Mouse (Mus musculus): ENCODE measurements around the gene Capn1. TPM values are rescaled to one million over a fixed set of nuclear protein-coding genes. Genes with fewer than 3 reads are reported as not detected.
A peak's percentile ranks its signal among the peaks of the same experiment; 100 is the strongest.

Capn1 gene
- polyA plus RNA-seq, 1 experiment from 2014 or later, result 6.4 TPM

GRCm38 (mm10) chr19:5955704-5956670, 59.7 kb downstream of the Capn1 start:
- no peaks in the 10 kb centered on the region for H3K9me3 ChIP-seq
- no peak overlapping the region for H3K27ac ChIP-seq
- no peak overlapping the region for H3K4me3 ChIP-seq
- H3K4me1 ChIP-seq, result no peaks in the 10 kb centered on the region
- no peak overlapping the region for H3K4me2 ChIP-seq (replicated peaks)
- H3K36me3 ChIP-seq, result peaks cover 57% of the 10 kb centered on the region
- ATAC-seq (ENCODE audit: low FRiP score, low read depth), result no peak
- WGBS, result 87% methylated on average over 28 of the region's 28 CpGs
- H3K27me3 ChIP-seq (replicated peaks), result no peaks in the 10 kb centered on the region
- no peak overlapping the region for H3K9ac ChIP-seq

- Histone ChIP-seq H3K4me1 (no peaks in the 10 kb centered on the region), H3K9me3 (no peaks in the 10 kb centered on the region), H3K9ac (no peak overlapping the region), H3K36me3 (peaks cover 67% of the 10 kb centered on the region), H3K27me3 (replicated peaks) (no peaks in the 10 kb centered on the region), H3K27ac (no peak overlapping the region), H3K4me3 (no peak overlapping the region), H3K4me2 (replicated peaks) (no peak overlapping the region)
- ATAC-seq (ENCODE audit: low FRiP score, low read depth), result no peak
- WGBS, result 93% methylated on average over 10 of the region's 10 CpGs
Measured at GRCm38 (mm10) chr19:5954936-5955335, 60.8 kb downstream of the Capn1 start.

GRCm38 (mm10) chr19:5954031-5954710, 61.5 kb downstream of the Capn1 start:
- H3K9me3 ChIP-seq, result no peaks in the 10 kb centered on the region
- no peak overlapping the region for H3K4me3 ChIP-seq
- peaks cover 70% of the 10 kb centered on the region for H3K36me3 ChIP-seq
- H3K9ac ChIP-seq, result no peak overlapping the region
- H3K4me1 ChIP-seq, result no peaks in the 10 kb centered on the region
- H3K27ac ChIP-seq, result no peak overlapping the region
- H3K27me3 ChIP-seq (replicated peaks), result no peaks in the 10 kb centered on the region
- WGBS, result 70% methylated on average over 22 of the region's 22 CpGs
- no peak for ATAC-seq (ENCODE audit: low FRiP score, low read depth)
- H3K4me2 ChIP-seq (replicated peaks), result no peak overlapping the region

- Histone ChIP-seq H3K4me3 (no peak overlapping the region), H3K27me3 (replicated peaks) (no peaks in the 10 kb centered on the region), H3K9ac (no peak overlapping the region), H3K4me1 (no peaks in the 10 kb centered on the region), H3K36me3 (peaks cover 69% of the 10 kb centered on the region), H3K9me3 (no peaks in the 10 kb centered on the region), H3K4me2 (replicated peaks) (no peak overlapping the region), H3K27ac (no peak overlapping the region)
- WGBS, result 93% methylated on average over 19 of the region's 19 CpGs
- no peak for ATAC-seq (ENCODE audit: low FRiP score, low read depth)
Measured at GRCm38 (mm10) chr19:5953201-5953770, 62.4 kb downstream of the Capn1 start.

- 87% methylated on average over 13 of the region's 13 CpGs for WGBS
- Histone ChIP-seq H3K36me3 (peaks cover 71% of the 10 kb centered on the region), H3K4me2 (replicated peaks) (no peak overlapping the region), H3K9ac (no peak overlapping the region), H3K4me1 (no peaks in the 10 kb centered on the region), H3K27ac (no peak overlapping the region), H3K4me3 (no peak overlapping the region), H3K27me3 (replicated peaks) (no peaks in the 10 kb centered on the region), H3K9me3 (no peaks in the 10 kb centered on the region)
- no peak for ATAC-seq (ENCODE audit: low FRiP score, low read depth)
Measured at GRCm38 (mm10) chr19:5952071-5952691, 63.5 kb downstream of the Capn1 start.

- Histone ChIP-seq H3K27me3 (replicated peaks) (no peaks in the 10 kb centered on the region), H3K4me2 (replicated peaks) (no peak overlapping the region), H3K4me1 (no peaks in the 10 kb centered on the region), H3K4me3 (no peak overlapping the region), H3K9me3 (no peaks in the 10 kb centered on the region), H3K27ac (no peak overlapping the region), H3K36me3 (peaks cover 69% of the 10 kb centered on the region), H3K9ac (no peak overlapping the region)
- WGBS, result 91% methylated on average over 16 of the region's 16 CpGs
- ATAC-seq (ENCODE audit: low FRiP score, low read depth), result no peak
Measured at GRCm38 (mm10) chr19:5951631-5952030, 64.1 kb downstream of the Capn1 start.

- Histone ChIP-seq H3K9me3 (no peaks in the 10 kb centered on the region), H3K27ac (no peak overlapping the region), H3K4me2 (replicated peaks) (no peak overlapping the region), H3K4me3 (no peak overlapping the region), H3K36me3 (peaks cover 66% of the 10 kb centered on the region), H3K4me1 (no peaks in the 10 kb centered on the region), H3K27me3 (replicated peaks) (no peaks in the 10 kb centered on the region), H3K9ac (0 out of 2 replicates have a peak overlapping the region, but pooled peaks have one; percentile 2)
- no peak for ATAC-seq (ENCODE audit: low FRiP score, low read depth)
- 96% methylated on average over 11 of the region's 11 CpGs for WGBS
Measured at GRCm38 (mm10) chr19:5950218-5950617, 65.5 kb downstream of the Capn1 start.

- WGBS, result 89% methylated on average over 8 of the region's 8 CpGs
- Histone ChIP-seq H3K4me3 (no peak overlapping the region), H3K9ac (no peak overlapping the region)
Measured at GRCm38 (mm10) chr19:5945891-5946290, 69.8 kb downstream of the Capn1 start.

GRCm38 (mm10) chr19:5945027-5945426, 70.7 kb downstream of the Capn1 start:
- Histone ChIP-seq H3K9me3 (no peaks in the 10 kb centered on the region), H3K27me3 (replicated peaks) (no peaks in the 10 kb centered on the region), H3K4me1 (no peaks in the 10 kb centered on the region), H3K9ac (no peak overlapping the region), H3K27ac (no peak overlapping the region), H3K4me2 (replicated peaks) (no peak overlapping the region), H3K4me3 (no peak overlapping the region), H3K36me3 (peaks cover 56% of the 10 kb centered on the region)
- ATAC-seq (ENCODE audit: low FRiP score, low read depth), result no peak
- 90% methylated on average over 7 of the region's 7 CpGs for WGBS

More at GRCm38 (mm10) chr19:5945891-5946290, 69.8 kb downstream of the Capn1 start:
- Histone ChIP-seq H3K4me1 (no peaks in the 10 kb centered on the region), H3K9me3 (no peaks in the 10 kb centered on the region), H3K27ac (no peak overlapping the region), H3K27me3 (replicated peaks) (no peaks in the 10 kb centered on the region), H3K4me2 (replicated peaks) (no peak overlapping the region), H3K36me3 (peaks cover 64% of the 10 kb centered on the region)
- ATAC-seq (ENCODE audit: low FRiP score, low read depth), result no peak

- Histone ChIP-seq H3K9me3 (no peaks in the 10 kb centered on the region), H3K4me3 (no peak overlapping the region), H3K4me2 (replicated peaks) (no peak overlapping the region), H3K9ac (no peak overlapping the region), H3K27ac (no peak overlapping the region), H3K4me1 (no peaks in the 10 kb centered on the region), H3K36me3 (peaks cover 49% of the 10 kb centered on the region), H3K27me3 (replicated peaks) (no peaks in the 10 kb centered on the region)
- ATAC-seq (ENCODE audit: low FRiP score, low read depth), result no peak
- WGBS, result 77% methylated on average over 8 of the region's 8 CpGs
Measured at GRCm38 (mm10) chr19:5944145-5944544, 71.6 kb downstream of the Capn1 start.

GRCm38 (mm10) chr19:5943404-5943803, 72.3 kb downstream of the Capn1 start:
- H3K4me1 ChIP-seq, result 0 out of 2 replicates have a peak, but pooled peaks cover 3% of the 10 kb centered on the region
- H3K4me3 ChIP-seq, result no peak overlapping the region
- H3K36me3 ChIP-seq, result peaks cover 42% of the 10 kb centered on the region
- WGBS, result 93% methylated on average over 15 of the region's 15 CpGs
- 0 out of 2 replicates have a peak overlapping the region, but pooled peaks have one; percentile 13 for H3K9ac ChIP-seq
- ATAC-seq (ENCODE audit: low FRiP score, low read depth), result no peak
- no peaks in the 10 kb centered on the region for H3K27me3 ChIP-seq (replicated peaks)
- H3K27ac ChIP-seq, result no peak overlapping the region
- H3K4me2 ChIP-seq (replicated peaks), result no peak overlapping the region
- no peaks in the 10 kb centered on the region for H3K9me3 ChIP-seq

- no peak overlapping the region for H3K9ac ChIP-seq
- H3K4me2 ChIP-seq (replicated peaks), result no peak overlapping the region
- peaks cover 36% of the 10 kb centered on the region for H3K36me3 ChIP-seq
- 93% methylated on average over 7 of the region's 7 CpGs for WGBS
- H3K4me3 ChIP-seq, result no peak overlapping the region
- no peaks in the 10 kb centered on the region for H3K9me3 ChIP-seq
- H3K4me1 ChIP-seq, result peaks cover 11% of the 10 kb centered on the region; the same call in 1 of the 2 replicates
- ATAC-seq (ENCODE audit: low FRiP score, low read depth), result no peak
- H3K27me3 ChIP-seq (replicated peaks), result no peaks in the 10 kb centered on the region
- H3K27ac ChIP-seq, result no peak overlapping the region
Measured at GRCm38 (mm10) chr19:5942581-5942980, 73.1 kb downstream of the Capn1 start.

Data from neural tube, embryonic 12.5 days (tissue).